Mouse (Mus musculus): Measurements from ENCODE around the gene Fstl4. TPM values are rescaled to one million over a fixed set of nuclear protein-coding genes. Genes with fewer than 3 reads are reported as not detected.
"Not testable (repeated sequence)": the region's sequence is repeated elsewhere in the genome, so short reads cannot be mapped to it uniquely, and the experiment has no call there.

Fstl4 gene
- polyA plus RNA-seq, 1 experiment from 2014 or later: 15.9 TPM

GRCm38 (mm10) chr11:53069751-53070150 lies 305.3 kb downstream of the Fstl4 start:
- no peaks in the 10 kb centered on the region for H3K9me3 ChIP-seq (replicated peaks)
- H3K36me3 ChIP-seq: no peaks in the 10 kb centered on the region
- no peak overlapping the region for H3K4me3 ChIP-seq (replicated peaks)
- ATAC-seq (ENCODE audit: low FRiP score): no peak
- H3K27ac ChIP-seq (replicated peaks): no peak overlapping the region
- no peak overlapping the region for H3K4me2 ChIP-seq
- WGBS: 36% methylated on average over 6 of the region's 6 CpGs
- H3K9ac ChIP-seq (replicated peaks): no peak overlapping the region
- H3K27me3 ChIP-seq (replicated peaks): peaks cover 4% of the 10 kb centered on the region
- H3K4me1 ChIP-seq: peaks cover 14% of the 10 kb centered on the region; the same call in 1 of the 2 replicates

DNA sequence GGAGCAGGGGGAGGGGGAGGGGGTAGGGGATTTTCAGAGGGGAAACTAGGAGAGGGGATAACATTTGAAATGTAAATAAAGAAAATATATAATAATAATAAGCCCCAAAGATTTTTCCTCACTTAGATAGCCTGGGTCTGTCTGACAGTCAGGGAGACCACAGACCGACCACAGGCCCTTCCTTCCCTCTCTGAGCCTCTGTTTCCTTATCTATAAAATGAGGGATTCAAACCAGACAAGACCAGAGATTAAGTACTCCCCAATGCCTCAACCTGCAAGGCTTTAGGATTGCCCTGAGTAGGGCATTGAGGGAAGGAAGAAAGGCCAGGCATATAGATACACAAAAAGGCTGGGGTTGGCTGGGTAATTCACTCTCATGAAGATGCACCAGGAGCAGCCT lies 307.2 kb downstream of the Fstl4 start:
- Histone ChIP-seq H3K9ac (replicated peaks) (no peak overlapping the region), H3K4me1 (peaks cover 14% of the 10 kb centered on the region; the same call in 1 of the 2 replicates), H3K27ac (replicated peaks) (no peak overlapping the region), H3K27me3 (replicated peaks) (no peaks in the 10 kb centered on the region; the same call in none of the 2 replicates), H3K4me2 (no peak overlapping the region), H3K9me3 (replicated peaks) (no peaks in the 10 kb centered on the region), H3K4me3 (replicated peaks) (no peak overlapping the region), H3K36me3 (no peaks in the 10 kb centered on the region)
- 85% methylated on average over 1 of the region's 1 CpGs for WGBS
- ATAC-seq (ENCODE audit: low FRiP score): no peak

DNA sequence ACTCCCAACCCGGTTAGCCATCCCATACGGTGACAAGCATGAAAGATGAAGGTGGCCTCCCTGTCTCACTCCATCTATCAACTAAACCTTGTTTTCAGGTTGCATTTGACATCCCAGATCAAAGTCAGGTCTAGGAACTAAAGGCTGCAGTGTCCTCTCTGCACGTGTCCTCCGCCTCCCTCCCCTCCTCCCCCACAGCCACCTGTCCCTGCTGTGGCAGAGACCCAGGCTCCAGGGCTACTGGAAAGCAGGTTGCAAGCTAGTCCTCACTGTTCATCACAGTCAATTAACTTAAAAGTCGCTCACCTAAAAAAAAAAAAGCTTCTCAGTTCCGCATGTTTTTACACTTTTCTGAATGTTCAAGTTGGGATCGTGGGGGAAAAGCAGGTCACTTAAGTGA lies 313.2 kb downstream of the Fstl4 start:
- no peak overlapping the region for H3K9ac ChIP-seq (replicated peaks)
- WGBS: 84% methylated on average over 7 of the region's 7 CpGs
- H3K27ac ChIP-seq (replicated peaks): no peak overlapping the region
- H3K4me3 ChIP-seq (replicated peaks): no peak overlapping the region
- no peak for ATAC-seq (ENCODE audit: low FRiP score)
- no peaks in the 10 kb centered on the region for H3K36me3 ChIP-seq
- H3K4me1 ChIP-seq: no peaks in the 10 kb centered on the region
- no peak overlapping the region for H3K4me2 ChIP-seq
- no peaks in the 10 kb centered on the region for H3K27me3 ChIP-seq (replicated peaks)
- H3K9me3 ChIP-seq (replicated peaks): no peaks in the 10 kb centered on the region

DNA sequence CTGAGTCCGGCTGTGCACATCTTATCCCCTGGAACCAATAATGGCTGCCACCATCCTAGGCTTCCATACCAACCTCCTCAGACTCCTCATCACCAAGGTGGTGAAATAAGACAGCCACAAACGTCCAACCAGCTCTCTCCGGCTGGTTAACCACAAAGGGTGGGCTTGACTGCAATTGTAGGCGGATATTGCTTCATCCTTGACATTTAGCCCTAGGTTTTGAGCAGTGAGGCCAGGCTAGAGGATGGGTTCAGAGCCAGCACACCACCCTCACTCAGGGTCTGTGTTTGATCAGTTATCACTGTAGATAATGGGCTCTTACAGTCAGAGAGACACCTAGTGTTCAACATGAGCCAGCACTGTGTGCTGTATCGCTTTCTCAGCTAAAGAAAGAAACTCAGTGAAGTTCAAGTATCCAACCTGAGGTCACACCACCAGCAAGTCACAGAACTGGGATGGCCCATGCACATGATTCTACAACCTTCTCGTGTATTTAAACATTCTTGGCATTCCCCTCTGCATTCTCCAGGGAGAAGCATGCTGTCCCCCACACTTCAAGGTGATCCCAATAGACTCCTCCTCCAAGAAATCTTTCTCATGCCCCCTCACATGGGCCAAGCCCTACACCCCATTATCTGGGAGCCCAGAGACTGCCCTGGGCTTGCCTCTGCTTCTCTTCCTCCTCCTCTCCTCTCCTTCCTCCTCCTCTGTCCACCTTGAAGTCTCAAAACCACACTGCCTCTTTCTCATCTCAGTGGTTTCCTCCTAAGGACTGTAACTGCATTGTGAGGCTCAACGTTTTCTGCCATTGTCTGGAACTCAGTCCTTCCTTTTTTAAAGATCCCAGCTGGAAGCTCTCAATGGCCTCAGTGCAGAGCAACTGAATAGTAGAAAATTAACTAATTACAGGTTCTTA lies 314.2 kb downstream of the Fstl4 start:
- WGBS: 80% methylated on average over 7 of the region's 7 CpGs

DNA sequence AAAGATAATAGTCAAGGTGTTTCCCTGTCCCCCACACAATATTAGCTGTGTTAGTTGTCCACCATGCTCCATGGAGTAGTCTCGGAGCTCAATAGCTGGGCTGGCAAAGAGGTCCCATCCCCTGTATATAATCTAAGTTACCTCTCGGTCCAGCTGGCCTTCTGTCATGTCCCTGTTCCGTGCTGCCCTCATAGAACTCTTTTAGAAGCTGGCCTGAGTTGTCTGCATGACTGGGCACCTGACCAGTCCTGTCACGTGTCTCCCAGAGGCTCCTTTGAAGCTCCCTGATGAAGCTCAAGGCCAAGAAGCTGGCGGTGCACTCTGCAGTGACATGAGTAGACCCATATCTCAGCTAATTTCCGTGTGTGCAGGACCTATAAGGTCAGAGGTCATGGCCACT lies 316.9 kb downstream of the Fstl4 start:
- H3K9me3 ChIP-seq (replicated peaks): no peaks in the 10 kb centered on the region
- H3K36me3 ChIP-seq: no peaks in the 10 kb centered on the region
- no peak for ATAC-seq (ENCODE audit: low FRiP score)
- no peak overlapping the region for H3K27ac ChIP-seq (replicated peaks)
- H3K9ac ChIP-seq (replicated peaks): no peak overlapping the region
- peaks cover 9% of the 10 kb centered on the region; the same call in 1 of the 2 replicates for H3K4me1 ChIP-seq
- 87% methylated on average over 6 of the region's 6 CpGs for WGBS
- H3K27me3 ChIP-seq (replicated peaks): no peaks in the 10 kb centered on the region
- H3K4me3 ChIP-seq (replicated peaks): no peak overlapping the region
- H3K4me2 ChIP-seq: no peak overlapping the region

More for the DNA sequence above, 314.2 kb downstream of the Fstl4 start:
- H3K27me3 ChIP-seq (replicated peaks): no peaks in the 10 kb centered on the region
- no peak overlapping the region for H3K4me3 ChIP-seq (replicated peaks)
- H3K4me1 ChIP-seq: no peaks in the 10 kb centered on the region
- no peaks in the 10 kb centered on the region for H3K9me3 ChIP-seq (replicated peaks)
- H3K4me2 ChIP-seq: no peak overlapping the region
- no peak overlapping the region for H3K9ac ChIP-seq (replicated peaks)
- no peaks in the 10 kb centered on the region for H3K36me3 ChIP-seq
- no peak overlapping the region for H3K27ac ChIP-seq (replicated peaks)
- no peak for ATAC-seq (ENCODE audit: low FRiP score)

DNA sequence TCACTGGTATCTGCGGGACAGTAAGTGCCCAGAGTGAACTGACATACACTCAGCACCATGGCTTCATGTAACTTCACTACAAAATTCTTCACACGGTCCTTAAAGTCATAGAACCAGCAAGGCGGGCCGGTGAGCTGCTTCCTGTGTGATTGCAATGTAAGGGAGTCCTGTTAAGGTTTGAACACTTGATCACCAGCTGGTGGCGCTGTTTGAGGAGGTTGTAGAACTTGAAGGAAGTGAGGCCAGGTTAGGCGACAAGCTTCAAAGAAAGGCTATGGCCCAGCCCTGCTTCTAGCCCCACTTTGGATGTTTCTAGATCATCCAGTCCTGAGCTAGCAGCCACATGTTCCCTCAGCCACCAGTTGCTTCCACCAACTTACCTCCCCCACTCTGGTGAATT lies 320.9 kb downstream of the Fstl4 start:
- Histone ChIP-seq H3K9me3 (replicated peaks) (no peaks in the 10 kb centered on the region), H3K27me3 (replicated peaks) (no peaks in the 10 kb centered on the region), H3K4me3 (replicated peaks) (no peak overlapping the region), H3K27ac (replicated peaks) (no peak overlapping the region), H3K36me3 (no peaks in the 10 kb centered on the region), H3K4me2 (no peak overlapping the region), H3K9ac (replicated peaks) (no peak overlapping the region), H3K4me1 (peaks cover 9% of the 10 kb centered on the region; the same call in 1 of the 2 replicates)
- no peak for ATAC-seq (ENCODE audit: low FRiP score)
- whole genome bisulfite sequencing: 82% methylated on average over 6 of the region's 6 CpGs

DNA sequence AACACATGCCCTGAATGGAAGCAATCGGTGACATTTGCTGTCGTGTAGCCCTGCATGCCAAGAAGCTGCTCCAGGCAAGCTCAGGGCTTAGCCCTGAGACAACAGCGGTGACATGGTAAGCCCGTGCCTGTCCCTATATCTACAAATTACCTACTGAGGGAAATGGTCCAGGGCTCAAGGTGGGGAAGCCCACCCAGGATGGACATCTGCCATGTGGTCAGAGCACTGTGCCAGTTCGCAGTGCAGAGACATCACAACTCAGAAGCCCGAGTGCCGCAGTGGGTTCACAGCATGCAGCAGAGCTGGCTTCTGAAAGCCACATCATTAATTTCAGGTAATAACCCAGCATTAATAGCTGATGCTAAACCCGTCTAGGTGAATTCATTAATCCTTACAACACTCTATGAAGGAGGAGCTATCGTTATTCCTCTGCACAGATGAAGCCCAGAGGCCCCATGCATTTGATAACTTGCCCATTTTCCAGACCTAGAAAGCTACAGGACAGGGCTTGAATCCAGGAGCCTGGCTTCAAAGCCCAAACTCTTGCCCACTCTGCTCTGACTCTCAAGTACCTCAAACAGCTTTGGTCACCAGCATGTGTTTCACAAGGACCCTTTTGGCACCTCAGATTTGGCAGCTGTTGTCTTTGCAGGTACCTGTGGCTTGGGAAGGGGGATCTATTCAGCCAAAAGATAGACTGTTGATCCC lies 321.6 kb downstream of the Fstl4 start:
- Histone ChIP-seq H3K27ac (replicated peaks) (no peak overlapping the region), H3K4me2 (no peak overlapping the region), H3K9ac (replicated peaks) (no peak overlapping the region), H3K27me3 (replicated peaks) (no peaks in the 10 kb centered on the region), H3K9me3 (replicated peaks) (no peaks in the 10 kb centered on the region), H3K4me1 (peaks cover 10% of the 10 kb centered on the region; the same call in 1 of the 2 replicates), H3K36me3 (no peaks in the 10 kb centered on the region), H3K4me3 (replicated peaks) (no peak overlapping the region)
- WGBS: 70% methylated on average over 9 of the region's 9 CpGs
- ATAC-seq (ENCODE audit: low FRiP score): no peak

DNA sequence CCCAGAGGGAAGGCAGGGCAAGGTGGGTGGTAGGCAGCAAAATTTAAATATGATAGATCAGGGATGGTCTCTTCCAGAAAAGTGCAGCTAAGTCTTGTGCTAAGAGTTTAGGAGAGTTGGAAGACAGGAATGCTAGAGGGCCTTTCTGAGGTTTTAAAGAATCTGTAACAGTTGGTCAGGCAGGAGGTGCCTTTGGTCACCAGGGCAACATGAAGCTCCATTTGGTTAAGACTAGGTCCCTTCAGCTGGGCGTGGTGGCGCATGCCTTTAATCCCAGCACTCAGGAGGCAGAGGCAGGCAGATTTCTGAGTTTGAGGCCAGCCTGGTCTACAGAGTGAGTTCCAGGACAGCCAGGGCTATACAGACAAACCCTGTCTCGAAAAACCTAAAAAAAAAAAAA lies 323.5 kb downstream of the Fstl4 start:
- not testable (repeated sequence) for H3K27me3 ChIP-seq (replicated peaks); H3K4me3 ChIP-seq (replicated peaks); H3K4me2 ChIP-seq; H3K36me3 ChIP-seq; H3K9ac ChIP-seq (replicated peaks); H3K27ac ChIP-seq (replicated peaks); H3K9me3 ChIP-seq (replicated peaks); ATAC-seq (ENCODE audit: low FRiP score)
- WGBS: 81% methylated on average over 3 of the region's 3 CpGs
- H3K4me1 ChIP-seq: peaks cover 24% of the 10 kb centered on the region

DNA sequence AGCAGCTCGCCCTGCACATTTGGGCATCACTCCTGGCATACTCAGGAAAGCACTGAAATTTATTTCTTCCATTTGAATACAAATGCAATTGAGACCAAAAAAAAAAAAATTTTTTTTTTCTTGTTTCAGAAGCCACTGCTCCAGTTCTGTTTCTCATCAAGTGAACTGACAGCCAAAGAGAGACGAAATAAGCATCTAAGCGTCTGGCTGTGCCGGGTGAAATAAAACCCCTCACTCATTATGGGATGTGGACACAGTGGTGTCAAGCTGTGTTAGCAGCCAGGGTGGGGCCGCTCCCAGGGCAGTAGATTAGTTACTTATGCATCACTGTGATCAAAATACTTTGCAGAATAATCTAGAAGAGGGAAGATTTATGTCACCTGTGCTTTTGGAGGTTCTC lies 327.2 kb downstream of the Fstl4 start:
- peaks cover 4% of the 10 kb centered on the region; the same call in 1 of the 2 replicates for H3K27me3 ChIP-seq (replicated peaks)
- no peak overlapping the region for H3K27ac ChIP-seq (replicated peaks)
- H3K9me3 ChIP-seq (replicated peaks): no peaks in the 10 kb centered on the region
- 50% methylated on average over 5 of the region's 5 CpGs for WGBS
- H3K4me3 ChIP-seq (replicated peaks): no peak overlapping the region
- H3K36me3 ChIP-seq: no peaks in the 10 kb centered on the region
- H3K4me2 ChIP-seq: no peak overlapping the region
- H3K4me1 ChIP-seq: peaks cover 15% of the 10 kb centered on the region
- no peak for ATAC-seq (ENCODE audit: low FRiP score)
- H3K9ac ChIP-seq (replicated peaks): no peak overlapping the region

DNA sequence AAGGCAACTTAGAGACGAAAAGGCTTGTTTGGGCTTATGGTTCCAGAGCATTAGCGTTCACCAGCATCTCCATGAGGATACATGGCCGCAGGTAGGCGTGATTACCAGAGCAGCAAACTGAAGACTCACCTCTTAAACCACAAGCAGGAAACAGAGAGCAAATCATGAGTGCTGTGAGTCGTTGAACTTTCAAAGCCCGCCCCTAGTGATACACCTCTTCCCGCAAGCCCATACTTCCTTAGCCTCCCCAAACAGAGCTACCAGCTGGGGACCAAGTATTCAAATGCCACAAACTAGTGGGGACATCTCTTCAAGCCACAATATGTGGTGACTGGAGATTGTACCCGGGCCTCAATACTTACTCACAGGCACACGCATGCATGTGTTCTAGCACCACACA lies 332.4 kb downstream of the Fstl4 start:
- H3K27me3 ChIP-seq (replicated peaks): peaks cover 4% of the 10 kb centered on the region; the same call in 1 of the 2 replicates
- H3K9me3 ChIP-seq (replicated peaks): no peaks in the 10 kb centered on the region
- H3K9ac ChIP-seq (replicated peaks): no peak overlapping the region
- WGBS: 91% methylated on average over 9 of the region's 9 CpGs
- H3K4me3 ChIP-seq (replicated peaks): no peak overlapping the region
- no peaks in the 10 kb centered on the region for H3K36me3 ChIP-seq
- no peak for ATAC-seq (ENCODE audit: low FRiP score)
- H3K4me1 ChIP-seq: peaks cover 5% of the 10 kb centered on the region
- no peak overlapping the region for H3K27ac ChIP-seq (replicated peaks)
- H3K4me2 ChIP-seq: no peak overlapping the region

DNA sequence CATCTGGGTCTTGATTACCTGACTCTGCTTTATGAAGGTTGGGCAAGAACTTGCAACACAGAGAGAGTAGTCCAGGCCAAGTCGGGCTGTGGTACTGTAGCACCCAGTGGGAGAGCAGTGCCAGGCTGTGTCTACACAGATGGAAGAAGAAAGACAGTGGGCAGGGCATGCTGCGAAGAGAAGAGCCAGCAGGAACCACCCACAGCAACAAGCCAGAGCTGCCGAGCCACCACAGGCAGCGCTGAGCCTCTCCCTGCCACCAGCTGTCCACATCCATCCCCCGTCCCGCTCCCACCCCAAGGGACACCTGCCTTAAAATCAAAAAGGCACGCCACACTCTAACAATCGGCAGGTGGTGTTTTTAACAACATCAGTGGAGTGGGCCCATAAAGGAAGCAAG lies 332.9 kb downstream of the Fstl4 start:
- H3K9me3 ChIP-seq (replicated peaks): no peaks in the 10 kb centered on the region
- H3K4me1 ChIP-seq: peaks cover 2% of the 10 kb centered on the region; the same call in 1 of the 2 replicates
- H3K4me2 ChIP-seq: no peak overlapping the region
- no peak overlapping the region for H3K9ac ChIP-seq (replicated peaks)
- no peak overlapping the region for H3K27ac ChIP-seq (replicated peaks)
- no peak overlapping the region for H3K4me3 ChIP-seq (replicated peaks)
- WGBS: 83% methylated on average over 8 of the region's 8 CpGs
- no peaks in the 10 kb centered on the region for H3K36me3 ChIP-seq
- peaks cover 6% of the 10 kb centered on the region; the same call in 1 of the 2 replicates for H3K27me3 ChIP-seq (replicated peaks)
- no peak for ATAC-seq (ENCODE audit: low FRiP score)

- Histone ChIP-seq H3K9me3 (replicated peaks) (no peaks in the 10 kb centered on the region), H3K27me3 (replicated peaks) (peaks cover 8% of the 10 kb centered on the region; the same call in 1 of the 2 replicates), H3K4me2 (no peak overlapping the region), H3K27ac (replicated peaks) (no peak overlapping the region), H3K4me3 (replicated peaks) (no peak overlapping the region), H3K9ac (replicated peaks) (no peak overlapping the region), H3K36me3 (no peaks in the 10 kb centered on the region), H3K4me1 (no peaks in the 10 kb centered on the region)
- no peak for ATAC-seq (ENCODE audit: low FRiP score)
- over 99% methylated on average over 6 of the region's 6 CpGs for WGBS
Observed at GRCm38 (mm10) chr11:53097870-53098269, 333.4 kb downstream of the Fstl4 start.
